Mouse (Mus musculus) kidney, postnatal 4 days (tissue): ENCODE measurements around the gene Ipo5.

Source experiments
- DNase-seq, 2 experiments: peaks; one replicate each; pipeline ENCODE4 v3.0.0; 2021; ENCODE audit warnings: mixed read lengths in 2 of 2

Gene Ipo5

GRCm38 (mm10) chr14:120910733-120911324 lies at the start of gene Ipo5:
Ipo5 (plus strand) TSS chr14:120911224.
- peak; percentile 97 to 98 for DNase-seq

GRCm38 (mm10) chr14:120863205-120863604 lies 47.8 kb upstream of the Ipo5 start:
- no peak for DNase-seq

GRCm38 (mm10) chr14:120864896-120865295 lies 46.1 kb upstream of the Ipo5 start:
- no peak for DNase-seq

GRCm38 (mm10) chr14:120866573-120866972 lies 44.5 kb upstream of the Ipo5 start:
- no peak for DNase-seq

GRCm38 (mm10) chr14:120867121-120867520 lies 43.9 kb upstream of the Ipo5 start:
- no peak for DNase-seq

- DNase-seq = peak; percentile 29 to 51
These were observed 42.5 kb upstream of the Ipo5 start for GRCm38 (mm10) chr14:120868494-120868893.

GRCm38 (mm10) chr14:120870736-120871135 lies 40.3 kb upstream of the Ipo5 start:
- DNase-seq = no peak

- no peak for DNase-seq
These were observed 36.6 kb upstream of the Ipo5 start for GRCm38 (mm10) chr14:120874397-120874796.

- DNase-seq = peak; percentile 28 to 35
These were observed 35.9 kb upstream of the Ipo5 start for GRCm38 (mm10) chr14:120875144-120875543.

- DNase-seq = no peak
These were observed 35.1 kb upstream of the Ipo5 start for GRCm38 (mm10) chr14:120875811-120876388.

GRCm38 (mm10) chr14:120877147-120877546 lies 33.9 kb upstream of the Ipo5 start:
- DNase-seq = no peak

- no peak for DNase-seq
These were observed 32.0 kb upstream of the Ipo5 start for GRCm38 (mm10) chr14:120879026-120879425.

- DNase-seq = no peak
These were observed 30.4 kb upstream of the Ipo5 start for GRCm38 (mm10) chr14:120880601-120881000.

- DNase-seq = no peak
These were observed 30.0 kb upstream of the Ipo5 start for GRCm38 (mm10) chr14:120881054-120881453.

- DNase-seq = no peak
These were observed 22.3 kb upstream of the Ipo5 start for GRCm38 (mm10) chr14:120888681-120889080.

- DNase-seq = no peak
These were observed 18.7 kb upstream of the Ipo5 start for GRCm38 (mm10) chr14:120892369-120892768.

- no peak for DNase-seq
These were observed 14.4 kb upstream of the Ipo5 start for GRCm38 (mm10) chr14:120896613-120897012.

- DNase-seq = no peak
These were observed 12.1 kb upstream of the Ipo5 start for GRCm38 (mm10) chr14:120898876-120899275.

GRCm38 (mm10) chr14:120909396-120909795 lies 1.6 kb upstream of the Ipo5 start:
- peak; percentile 18 to 20 for DNase-seq

GRCm38 (mm10) chr14:120910320-120910719 lies 704 bp upstream of the Ipo5 start:
- no peak for DNase-seq

GRCm38 (mm10) chr14:120911388-120911901 lies 421 bp downstream of the Ipo5 start:
- DNase-seq = peak; percentile 61 to 76

GRCm38 (mm10) chr14:120912090-120912710 lies 1.2 kb downstream of the Ipo5 start:
- DNase-seq = no peak

- no peak for DNase-seq
These were observed 1.9 kb downstream of the Ipo5 start for GRCm38 (mm10) chr14:120912916-120913315.

- no peak for DNase-seq
These were observed 10.8 kb downstream of the Ipo5 start for GRCm38 (mm10) chr14:120921805-120922204.
